Mouse (Mus musculus) kidney, embryonic 16.5 days (tissue): Measurements from ENCODE around the gene Cntn2. TPM values are rescaled to one million over a fixed set of nuclear protein-coding genes. Genes with fewer than 3 reads are reported as not detected.

Source experiments
- ATAC-seq: fragments of 200-750 bp; cut with Nextera tagmentation; 2 replicates; pipeline ENCODE4 v1.8.0; 2017; ENCODE audit warnings: moderate TSS enrichment; ENCODE audit not compliant: low FRiP score, low TSS enrichment
- H3K27ac ChIP-seq: fragments of 300-500 bp; sonication (generic); 2 replicates; pipeline ENCODE4 v1.5.1; 2014; ENCODE audit warnings: low read length
- H3K27me3 ChIP-seq: fragments of 300-500 bp; sonication (generic); 2 replicates; pipeline ENCODE4 v1.6.1; 2014; ENCODE audit warnings: low read length, control low read depth, mixed read lengths; ENCODE audit not compliant: insufficient read depth
- H3K36me3 ChIP-seq: fragments of 300-500 bp; sonication (generic); 2 replicates; pipeline ENCODE4 v1.6.1; 2014; ENCODE audit warnings: low read length, control low read depth, mixed read lengths; ENCODE audit not compliant: insufficient read depth
- H3K4me1 ChIP-seq: fragments of 300-500 bp; sonication (generic); 2 replicates; pipeline ENCODE4 v1.6.1; 2014; ENCODE audit warnings: low read length, control low read depth, mixed read lengths; ENCODE audit not compliant: insufficient read depth
- H3K4me2 ChIP-seq: fragments of 300-500 bp; sonication (generic); replicated peaks from 2 replicates; pipeline ENCODE4 v1.6.1; 2014; ENCODE audit warnings: low read depth, low read length
- H3K4me3 ChIP-seq: fragments of 300-500 bp; sonication (generic); 2 replicates; pipeline ENCODE4 v1.5.1; 2014; ENCODE audit warnings: mild to moderate bottlenecking, low read length
- H3K9ac ChIP-seq: fragments of 300-500 bp; sonication (generic); replicated peaks from 2 replicates; pipeline ENCODE4 v1.6.1; 2014; ENCODE audit warnings: low read length
- H3K9me3 ChIP-seq: fragments of 300-500 bp; sonication (generic); 2 replicates; pipeline ENCODE4 v1.6.1; 2016; ENCODE audit warnings: low read length, control low read depth
- WGBS: fragments of 180-500 bp; shearing (Covaris S2); extraction: QIAGEN DNeasy Blood & Tissue Kit; methylation state at CpG from one replicate; pipeline ENCODE4 v1.1.7; 2014; 5-methylcytosine and 5-hydroxymethylcytosine counted together
- polyA plus RNA-seq: library from polyadenylated mRNA; unstranded; fragments of >200 nt; fragmentation: Nextera tagmentation; extraction: Ambion mirVana; gene quantifications from 2 replicates; pipeline ENCODE4 v1.2.1, GENCODE M21; 2015

Cntn2 gene
- polyA plus RNA-seq, 1 experiment from 2014 or later = 0.25 TPM

DNA sequence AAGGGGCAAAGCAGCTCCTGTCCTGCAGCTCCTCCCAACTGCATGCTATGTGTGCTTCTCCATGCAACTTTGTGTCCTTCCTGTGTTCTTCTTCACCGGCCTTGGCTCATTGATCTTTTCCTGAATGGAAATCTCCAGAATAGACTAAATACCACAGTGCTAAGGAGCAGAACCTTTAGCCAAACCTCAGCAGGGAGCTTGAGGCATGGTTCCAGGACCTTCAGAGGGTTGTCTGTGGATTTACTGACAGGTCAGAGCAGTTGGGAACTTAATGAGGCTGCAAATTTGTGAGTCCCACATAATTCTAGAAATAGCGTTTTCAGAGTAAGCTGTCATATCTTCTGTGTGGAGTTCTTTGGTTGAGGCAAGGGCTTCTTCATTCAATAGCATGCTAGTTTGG lies 42.5 kb downstream of the Cntn2 start:
- H3K4me1 ChIP-seq = no peaks in the 10 kb centered on the region
- no peak overlapping the region for H3K9ac ChIP-seq
- no peaks in the 10 kb centered on the region for H3K9me3 ChIP-seq
- no peak overlapping the region for H3K27ac ChIP-seq
- 95% methylated on average over 2 of the region's 2 CpGs for WGBS
- no peaks in the 10 kb centered on the region for H3K27me3 ChIP-seq
- ATAC-seq = no peak
- H3K4me3 ChIP-seq = no peak overlapping the region
- H3K4me2 ChIP-seq = no peak overlapping the region
- H3K36me3 ChIP-seq = peaks cover 66% of the 10 kb centered on the region

DNA sequence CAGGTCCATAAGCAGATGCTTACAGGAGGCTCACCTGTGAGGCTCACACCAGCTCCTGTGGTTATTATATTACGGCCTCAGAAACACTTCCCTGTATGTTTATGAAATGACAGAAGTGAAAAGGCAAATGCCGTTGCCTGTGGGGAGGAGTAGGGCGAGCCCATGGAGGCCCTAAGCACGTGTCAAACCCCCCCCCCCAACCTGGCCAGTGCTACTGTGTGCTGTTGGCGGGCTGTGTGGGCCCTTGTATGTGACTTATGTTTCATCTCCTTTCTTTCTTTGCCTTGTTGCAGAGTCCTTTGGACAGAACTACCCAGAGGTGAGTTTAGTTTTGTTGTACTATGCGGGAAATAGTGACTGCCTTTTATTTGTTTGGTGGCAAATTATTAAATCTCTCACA lies 59.3 kb downstream of the Cntn2 start:
- no peak for ATAC-seq
- Histone ChIP-seq H3K36me3 (peaks cover 19% of the 10 kb centered on the region), H3K27me3 (no peaks in the 10 kb centered on the region), H3K4me2 (no peak overlapping the region), H3K27ac (no peak overlapping the region), H3K9me3 (no peaks in the 10 kb centered on the region), H3K9ac (no peak overlapping the region), H3K4me1 (peaks cover 2% of the 10 kb centered on the region; the same call in 1 of the 2 replicates), H3K4me3 (no peak overlapping the region)
- 87% methylated on average over 6 of the region's 6 CpGs for WGBS

GRCm38 (mm10) chr1:132483234-132483633 lies 59.8 kb downstream of the Cntn2 start:
- Histone ChIP-seq H3K4me1 (peaks cover 8% of the 10 kb centered on the region), H3K4me3 (no peak overlapping the region), H3K27me3 (no peaks in the 10 kb centered on the region), H3K36me3 (peaks cover 15% of the 10 kb centered on the region), H3K4me2 (no peak overlapping the region), H3K27ac (no peak overlapping the region), H3K9ac (no peak overlapping the region), H3K9me3 (no peaks in the 10 kb centered on the region)
- ATAC-seq = no peak
- WGBS = 81% methylated on average over 3 of the region's 3 CpGs

DNA sequence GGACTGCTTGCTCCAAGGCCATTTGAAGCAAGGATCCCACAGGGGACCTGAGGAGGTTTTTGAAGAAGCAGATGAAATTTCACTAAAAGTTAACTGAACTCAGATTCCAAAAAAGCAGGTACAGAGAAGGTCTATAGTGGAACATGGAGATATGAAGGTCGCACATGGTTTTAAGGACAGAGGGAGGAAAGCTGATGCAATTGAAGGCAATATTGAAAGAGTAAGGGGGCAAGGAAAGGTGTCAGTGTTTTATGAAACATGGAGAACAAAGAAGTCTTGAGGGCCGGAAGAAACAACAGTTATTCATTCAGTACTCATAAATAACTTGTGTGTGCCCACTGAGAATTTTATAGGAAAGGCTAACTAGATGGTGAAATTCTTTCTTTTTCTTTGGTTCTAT lies 61.4 kb downstream of the Cntn2 start:
- no peak for ATAC-seq
- Histone ChIP-seq H3K4me1 (peaks cover 12% of the 10 kb centered on the region), H3K27ac (no peak overlapping the region), H3K4me3 (no peak overlapping the region), H3K9me3 (no peaks in the 10 kb centered on the region), H3K9ac (no peak overlapping the region), H3K4me2 (no peak overlapping the region), H3K27me3 (no peaks in the 10 kb centered on the region), H3K36me3 (0 out of 2 replicates have a peak, but pooled peaks cover 6% of the 10 kb centered on the region)
- WGBS = 79% methylated on average over 2 of the region's 2 CpGs

GRCm38 (mm10) chr1:132479438-132479837 lies 63.6 kb downstream of the Cntn2 start:
- Histone ChIP-seq H3K4me1 (peaks cover 12% of the 10 kb centered on the region), H3K9ac (no peak overlapping the region), H3K27ac (no peak overlapping the region), H3K4me2 (no peak overlapping the region), H3K4me3 (no peak overlapping the region), H3K36me3 (no peaks in the 10 kb centered on the region), H3K9me3 (no peaks in the 10 kb centered on the region), H3K27me3 (no peaks in the 10 kb centered on the region)
- WGBS = 95% methylated on average over 1 of the region's 1 CpGs
- no peak for ATAC-seq

DNA sequence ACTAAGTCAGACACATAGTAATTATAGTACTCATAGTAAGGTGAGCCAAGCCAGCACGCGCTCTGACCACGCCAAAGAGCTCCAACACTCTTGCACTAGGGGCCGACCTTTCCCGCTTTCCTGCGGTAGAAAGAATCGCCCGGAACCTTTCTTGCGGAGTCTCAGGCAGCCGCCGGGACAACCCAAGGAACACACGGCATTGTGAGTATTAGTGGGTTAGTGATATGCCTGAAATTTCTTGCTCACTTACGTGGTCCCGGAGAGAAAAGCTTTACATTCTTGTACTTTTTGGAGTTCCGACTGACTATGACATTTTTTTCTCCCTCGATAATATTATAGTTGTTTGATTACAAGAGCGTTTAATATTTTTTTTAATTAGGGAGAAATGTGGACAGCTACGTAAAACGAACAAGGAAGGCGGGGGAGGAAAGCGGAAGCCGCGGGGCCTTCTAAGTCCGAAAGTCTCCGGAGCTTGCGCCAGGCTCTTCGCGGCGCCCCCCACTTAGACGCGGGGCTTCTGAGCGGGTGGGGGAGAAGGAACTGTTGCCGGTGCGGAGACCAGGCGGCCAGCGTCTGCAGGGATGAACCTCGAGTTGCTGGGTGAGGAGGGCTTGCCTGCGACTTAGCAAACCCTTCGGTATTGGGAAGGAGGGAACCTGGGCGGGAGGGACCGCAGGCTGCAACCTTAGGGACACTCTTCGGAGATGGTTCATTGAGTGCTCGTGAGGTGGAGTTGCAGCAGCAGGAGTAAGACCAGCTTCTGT lies 65.9 kb downstream of the Cntn2 start, which contains the start of gene Rbbp5:
Rbbp5 (plus strand) TSS at position 438 of the 764 bp plus-strand sequence.
- H3K4me3 ChIP-seq = peak within 1 kb of the TSS; percentile 88
- WGBS = under 1% methylated on average over 43 of the region's 43 CpGs
- H3K4me1 ChIP-seq = peaks cover 12% of the 10 kb centered on the region
- no peaks in the 10 kb centered on the region for H3K36me3 ChIP-seq
- H3K4me2 ChIP-seq = peak within 1 kb of the TSS; percentile 75
- H3K9ac ChIP-seq = peak within 1 kb of the TSS; percentile 92
- H3K27me3 ChIP-seq = no peaks in the 10 kb centered on the region
- no peaks in the 10 kb centered on the region for H3K9me3 ChIP-seq
- peak; percentile 92 for ATAC-seq
- H3K27ac ChIP-seq = peak within 1 kb of the TSS; percentile 77; the same call in 1 of the 2 replicates

DNA sequence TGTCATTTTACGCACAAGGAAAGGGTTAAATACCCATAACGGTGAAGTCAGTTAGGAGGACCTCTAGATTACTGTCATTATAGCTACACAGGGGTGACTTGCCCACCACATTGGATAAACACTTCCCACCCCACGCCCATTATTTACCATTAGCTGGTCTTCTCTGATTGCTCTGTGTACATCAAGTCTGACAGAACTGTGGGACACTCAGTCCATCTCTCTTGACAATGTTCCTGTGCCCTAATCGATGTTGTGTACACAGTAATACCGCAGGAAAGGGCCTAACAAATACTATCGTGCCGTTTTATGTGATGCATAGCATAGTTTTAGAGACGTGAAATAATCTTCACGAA lies 66.5 kb downstream of the Cntn2 start:
- H3K4me3 ChIP-seq = peak overlapping the region; percentile 88
- WGBS = 5% methylated on average over 9 of the region's 9 CpGs
- no peaks in the 10 kb centered on the region for H3K9me3 ChIP-seq
- H3K9ac ChIP-seq = peak overlapping the region; percentile 92
- H3K36me3 ChIP-seq = no peaks in the 10 kb centered on the region
- H3K27ac ChIP-seq = peak overlapping the region; percentile 77; the same call in 1 of the 2 replicates
- ATAC-seq = peak; percentile 68
- H3K4me2 ChIP-seq = peak overlapping the region; percentile 75
- H3K4me1 ChIP-seq = peaks cover 12% of the 10 kb centered on the region
- H3K27me3 ChIP-seq = no peaks in the 10 kb centered on the region

DNA sequence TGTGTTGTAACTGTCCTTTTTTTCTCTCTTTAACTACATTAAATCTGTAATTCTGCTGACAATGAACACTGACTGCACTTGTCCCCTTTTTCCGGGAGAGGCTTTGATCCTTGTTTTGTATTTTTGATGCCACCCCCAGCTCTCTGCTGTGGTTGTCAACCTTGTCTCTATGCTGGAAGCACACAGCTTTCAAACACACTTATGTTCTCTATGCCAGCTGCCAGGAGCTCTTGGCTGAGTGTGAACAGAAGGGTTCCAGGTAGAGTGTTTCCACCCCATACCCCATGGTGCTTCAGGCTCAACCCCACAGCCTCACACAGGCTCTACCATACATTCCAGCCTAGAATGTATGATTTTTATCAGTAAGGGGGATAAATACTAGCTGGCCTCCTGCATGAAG lies 68.6 kb downstream of the Cntn2 start:
- Histone ChIP-seq H3K27me3 (no peaks in the 10 kb centered on the region), H3K4me3 (no peak overlapping the region), H3K27ac (no peak overlapping the region), H3K4me1 (peaks cover 12% of the 10 kb centered on the region), H3K9me3 (no peaks in the 10 kb centered on the region), H3K9ac (no peak overlapping the region), H3K4me2 (no peak overlapping the region), H3K36me3 (no peaks in the 10 kb centered on the region)
- ATAC-seq = no peak
- 79% methylated on average over 1 of the region's 1 CpGs for WGBS

DNA sequence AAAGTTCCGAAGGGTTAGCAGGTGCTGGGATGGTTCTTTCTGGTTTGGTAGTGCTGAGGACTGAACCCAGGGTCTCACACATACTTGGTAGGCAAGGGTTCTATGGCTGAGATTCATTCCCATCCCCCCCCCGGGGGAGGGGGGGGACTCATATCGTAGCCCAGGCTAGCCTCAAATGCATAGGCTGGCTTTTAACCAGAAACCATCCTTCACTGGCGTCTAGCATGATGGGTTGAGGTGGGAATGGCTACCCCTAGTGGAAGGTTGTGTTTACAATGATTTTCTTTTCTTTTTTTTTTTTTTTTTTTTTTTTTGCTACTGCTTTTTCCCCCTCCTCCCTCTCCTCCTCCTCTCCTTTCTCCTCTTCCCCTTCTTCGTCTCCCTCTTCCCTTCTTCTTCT lies 70.5 kb downstream of the Cntn2 start:
- Histone ChIP-seq H3K4me1 (peaks cover 3% of the 10 kb centered on the region; the same call in 1 of the 2 replicates), H3K9ac (no peak overlapping the region), H3K4me2 (no peak overlapping the region), H3K36me3 (no peaks in the 10 kb centered on the region), H3K9me3 (no peaks in the 10 kb centered on the region), H3K27ac (no peak overlapping the region), H3K4me3 (no peak overlapping the region), H3K27me3 (no peaks in the 10 kb centered on the region)
- 58% methylated on average over 5 of the region's 5 CpGs for WGBS
- ATAC-seq = no peak

- Histone ChIP-seq H3K4me2 (no peak overlapping the region), H3K4me1 (peaks cover 3% of the 10 kb centered on the region; the same call in 1 of the 2 replicates), H3K27ac (no peak overlapping the region), H3K36me3 (peaks cover 4% of the 10 kb centered on the region; the same call in 1 of the 2 replicates), H3K27me3 (no peaks in the 10 kb centered on the region), H3K4me3 (no peak overlapping the region), H3K9me3 (no peaks in the 10 kb centered on the region), H3K9ac (no peak overlapping the region)
- WGBS = 83% methylated on average over 5 of the region's 5 CpGs
- ATAC-seq = no peak
Observed at GRCm38 (mm10) chr1:132471499-132471898, 71.6 kb downstream of the Cntn2 start.
